In genomic region chr10:59541466-59541865, GRCm38 (mm10) we compare ENCODE assay signal across 19 mouse cellular contexts.
DNase-seq lines count a peak whose midpoint lies in the region; ATAC-seq lines count a peak whose summit lies in the region.
"Had no signal": no experiment of that assay in that cellular context is flagged by ENCODE, and none has a peak within 500 bp of the region (broad histone marks: within the 10 kb centered on the region; RNA-seq: fewer than 3 reads in every experiment).

No protein-coding gene starts in this region.

- H3K27me3 ChIP-seq in kidney, embryonic 15.5 days: no peaks in the 10 kb centered on the region
- H3K27me3 ChIP-seq in kidney, embryonic 14.5 days (ENCODE audit: control insufficient read depth, insufficient read depth, low read length): no peaks in the 10 kb centered on the region
- H3K27me3 ChIP-seq in forebrain, embryonic 10.5 days (ENCODE audit: poor library complexity, severe bottlenecking): peaks cover 11% of the 10 kb centered on the region
- H3K27me3 ChIP-seq: forebrain, embryonic 15.5 days; heart, embryonic 12.5 days; hindbrain, embryonic 15.5 days had no signal

- H3K36me3 ChIP-seq in kidney, embryonic 15.5 days: peaks cover 8% of the 10 kb centered on the region
- peaks cover 3% of the 10 kb centered on the region; the same call in 1 of the 2 replicates for H3K36me3 ChIP-seq in kidney, embryonic 14.5 days (ENCODE audit: control insufficient read depth, insufficient read depth, low read length)
- H3K36me3 ChIP-seq in forebrain, embryonic 10.5 days (replicated peaks): peaks cover 5% of the 10 kb centered on the region; the same call in 1 of the 2 replicates
- H3K36me3 ChIP-seq: forebrain, embryonic 15.5 days had no signal

- ATAC-seq in kidney, embryonic 15.5 days (replicated peaks; ENCODE audit: low FRiP score): no peak
- no peak for ATAC-seq in kidney, embryonic 14.5 days (ENCODE audit: low FRiP score, low TSS enrichment)
- ATAC-seq: forebrain, embryonic 15.5 days; intestine, embryonic 16.5 days had no signal

- H3K4me1 ChIP-seq in kidney, embryonic 15.5 days: peaks cover 37% of the 10 kb centered on the region
- peaks cover 27% of the 10 kb centered on the region for H3K4me1 ChIP-seq in kidney, embryonic 14.5 days (ENCODE audit: control insufficient read depth, insufficient read depth, low read length)
- H3K4me1 ChIP-seq in forebrain, embryonic 10.5 days: peaks cover 31% of the 10 kb centered on the region

- H3K9ac ChIP-seq in kidney, embryonic 15.5 days: no peak overlapping the region
- no peak overlapping the region for H3K9ac ChIP-seq in kidney, embryonic 14.5 days (ENCODE audit: low read depth, low read length)
- H3K9ac ChIP-seq: forebrain, embryonic 15.5 days; heart, embryonic 12.5 days; hindbrain, embryonic 15.5 days had no signal

- peak overlapping the region; percentile 78 for H3K27ac ChIP-seq in kidney, embryonic 15.5 days
- no peak overlapping the region for H3K27ac ChIP-seq in kidney, embryonic 14.5 days (ENCODE audit: low read depth, low read length)
- no peak overlapping the region for H3K27ac ChIP-seq in forebrain, embryonic 10.5 days
- H3K27ac ChIP-seq: embryonic facial prominence, embryonic 10.5 days; forebrain, embryonic 15.5 days; heart, adult 2 months; hindbrain, embryonic 15.5 days had no signal

- peak; percentile 52 to 60 for DNase-seq in cerebellum, adult 18-20 months
- peak; percentile 57 for DNase-seq in cerebellum, adult 9-10 months
- DNase-seq in cerebellum, postnatal 25 days: peak; percentile 56 to 60
- DNase-seq in urinary bladder, postnatal 25 days (ENCODE audit: low spot score): no peak
- DNase-seq in forebrain, embryonic 10.5 days (ENCODE audit: extremely low spot score, low spot score): no peak
- no peak for DNase-seq in heart, postnatal 10 days
- DNase-seq: adrenal gland, adult 8-10 months; gastrocnemius, postnatal 14 days; heart, adult 2 months; heart, postnatal 36 days; kidney, adult 2 months had no signal

- no peak overlapping the region for H3K4me2 ChIP-seq in kidney, embryonic 15.5 days
- no peak overlapping the region for H3K4me2 ChIP-seq in kidney, embryonic 14.5 days (replicated peaks; ENCODE audit: low read depth, low read length)
- H3K4me2 ChIP-seq: forebrain, embryonic 15.5 days; heart, embryonic 12.5 days; hindbrain, embryonic 15.5 days had no signal

- peaks cover 8% of the 10 kb centered on the region for H3K9me3 ChIP-seq in kidney, embryonic 15.5 days (replicated peaks)
- H3K9me3 ChIP-seq in kidney, embryonic 14.5 days (ENCODE audit: control insufficient read depth, low read length): peaks cover 10% of the 10 kb centered on the region; the same call in 1 of the 2 replicates
- peaks cover 13% of the 10 kb centered on the region; the same call in 1 of the 2 replicates for H3K9me3 ChIP-seq in forebrain, embryonic 10.5 days
- H3K9me3 ChIP-seq: forebrain, embryonic 15.5 days; G1E had no signal

- 84% methylated on average over 11 of the region's 11 CpGs for WGBS in kidney, embryonic 15.5 days
- WGBS in kidney, embryonic 14.5 days: 78% methylated on average over 11 of the region's 11 CpGs
- whole genome bisulfite sequencing in forebrain, embryonic 10.5 days: 94% methylated on average over 11 of the region's 11 CpGs

- intact Hi-C loops in heart, postnatal 10 days (cut with DNase I): no loop called here

- H3K4me3 ChIP-seq in kidney, embryonic 15.5 days (replicated peaks): no peak overlapping the region
- H3K4me3 ChIP-seq in kidney, embryonic 14.5 days (ENCODE audit: low read length): no peak overlapping the region
- H3K4me3 ChIP-seq in forebrain, embryonic 10.5 days: no peak overlapping the region
- H3K4me3 ChIP-seq: embryonic facial prominence, embryonic 10.5 days; forebrain, embryonic 15.5 days; heart, adult 2 months; heart, embryonic 12.5 days; hindbrain, embryonic 15.5 days had no signal

Comparison
In these comparisons a context has a peak if more than half of its experiments do, and no peak if none do; other contexts are left out.
1. DNase-seq: peak in cerebellum, adult 18-20 months (2 of 2), cerebellum, adult 9-10 months (single experiment) and cerebellum, postnatal 25 days (2 of 2); none in urinary bladder, postnatal 25 days (single experiment), forebrain, embryonic 10.5 days (single experiment) and heart, postnatal 10 days (0 of 2).